Mouse (Mus musculus): ENCODE measurements at regions not wholly inside any gene's neighbourhood (a gene's known extent, or its start where the extent isn't known, plus 50 kb on each side); places are given as distances from the start of the nearest gene placed in this dataset.
"Not testable (repeated sequence)": the region's sequence is repeated elsewhere in the genome, so short reads cannot be mapped to it uniquely, and the experiment has no call there.

DNA sequence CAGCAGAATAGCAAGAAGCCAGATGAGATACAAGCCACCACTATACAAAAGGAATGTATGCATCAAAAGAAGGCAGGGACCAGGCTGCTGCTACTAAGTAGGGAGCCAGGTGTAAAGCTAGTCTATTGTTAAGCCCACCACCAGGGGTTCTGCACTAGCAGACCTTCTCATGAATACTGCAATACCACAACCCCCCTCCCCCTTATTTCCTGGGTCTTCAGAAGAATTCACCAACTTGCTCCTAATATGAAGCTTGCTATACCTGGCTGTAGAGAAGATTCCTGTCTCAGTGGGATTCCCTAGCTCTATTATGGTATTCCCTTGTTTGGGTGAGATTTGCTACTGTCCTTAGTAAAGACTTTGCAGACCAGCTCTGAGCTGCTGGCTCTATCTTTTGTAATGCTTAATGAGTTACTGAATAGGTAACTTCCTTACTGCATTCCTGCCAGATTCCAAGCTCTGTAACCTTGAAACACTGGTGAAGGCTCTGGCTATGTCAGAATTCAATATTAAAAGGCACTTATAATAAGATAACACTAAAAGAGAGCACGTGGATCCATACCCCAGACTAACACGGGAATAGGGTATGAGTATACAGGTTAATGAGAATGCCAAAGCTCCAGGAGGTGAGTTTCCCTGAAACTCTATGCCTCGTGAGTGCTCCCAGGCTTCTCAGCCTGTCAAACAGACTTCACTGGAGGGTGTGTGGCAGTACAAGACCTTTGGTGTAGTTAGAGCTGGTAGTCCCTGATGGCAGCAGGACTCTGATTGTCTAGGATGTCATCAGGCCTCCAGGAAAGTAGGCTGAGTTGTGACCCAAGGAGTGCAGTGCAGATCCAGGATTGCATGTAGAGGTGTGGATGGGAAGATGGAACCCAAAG, 455.5 kb downstream of the Plxdc2 start:
- peak; percentile 2 to 5 for DNase-seq

DNA sequence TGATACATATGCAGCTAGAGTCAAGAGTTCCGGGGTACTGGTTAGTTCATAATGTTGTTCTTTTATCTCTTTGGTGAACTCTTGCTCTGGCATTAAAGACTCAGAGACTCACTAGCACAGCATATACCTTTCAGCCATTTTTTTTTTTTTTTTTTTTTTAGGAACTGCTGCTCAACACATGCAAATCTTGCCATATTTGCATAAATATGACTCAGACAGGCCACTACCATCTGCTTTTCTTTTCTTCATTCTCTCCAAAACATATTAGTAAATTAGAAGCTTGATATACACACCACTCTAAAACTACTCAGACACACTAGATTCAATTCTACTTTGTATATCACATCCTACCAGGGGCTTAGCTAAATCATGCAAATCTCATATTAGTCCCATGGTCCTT, 464.3 kb downstream of the Plxdc2 start:
- no peak for DNase-seq

DNA sequence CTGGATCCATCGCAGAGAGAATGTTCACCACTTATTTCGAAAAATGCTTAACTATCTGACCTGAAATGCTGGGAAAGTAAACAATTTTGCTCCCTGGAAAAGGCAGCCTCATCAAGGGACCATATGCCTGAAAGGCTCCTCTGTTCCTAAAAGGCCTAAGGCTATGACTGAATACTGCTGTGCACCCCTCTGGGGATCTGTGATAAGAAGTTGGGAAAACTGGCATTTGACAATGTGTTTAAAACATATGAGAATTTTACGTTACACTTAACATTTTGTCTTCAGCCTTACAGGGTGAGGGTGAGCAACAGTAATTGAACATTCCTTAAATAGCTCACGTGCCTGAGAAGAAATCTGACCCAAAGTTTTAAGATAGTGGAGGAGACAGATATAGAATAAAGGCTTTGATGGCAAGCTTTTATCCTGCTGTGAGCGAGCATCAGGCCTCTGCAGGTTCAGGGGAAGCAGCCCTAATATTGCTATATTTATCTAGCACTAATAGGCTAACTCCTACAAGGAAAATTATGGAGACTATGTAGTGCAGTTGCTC, 468.7 kb downstream of the Plxdc2 start:
- no peak for DNase-seq

DNA sequence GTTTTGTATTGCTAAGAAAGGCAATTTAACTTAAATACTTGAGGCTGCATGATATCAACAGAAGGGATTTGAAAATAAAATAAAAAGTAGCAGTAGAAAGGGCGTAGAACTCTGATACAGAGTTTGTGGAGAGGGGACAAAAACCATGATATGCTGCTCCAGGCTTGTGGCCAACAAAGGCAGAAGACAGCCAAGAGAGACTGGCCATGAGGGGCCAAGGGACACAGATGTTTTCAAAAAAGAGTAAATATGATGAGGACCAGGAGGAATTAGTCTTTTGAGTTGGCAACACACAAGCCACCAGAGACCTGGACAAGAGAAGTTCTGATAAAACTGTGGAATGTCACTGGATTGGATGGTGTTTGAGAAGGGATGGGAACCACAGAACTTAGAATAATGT, 471.2 kb downstream of the Plxdc2 start:
- no peak for DNase-seq

DNA sequence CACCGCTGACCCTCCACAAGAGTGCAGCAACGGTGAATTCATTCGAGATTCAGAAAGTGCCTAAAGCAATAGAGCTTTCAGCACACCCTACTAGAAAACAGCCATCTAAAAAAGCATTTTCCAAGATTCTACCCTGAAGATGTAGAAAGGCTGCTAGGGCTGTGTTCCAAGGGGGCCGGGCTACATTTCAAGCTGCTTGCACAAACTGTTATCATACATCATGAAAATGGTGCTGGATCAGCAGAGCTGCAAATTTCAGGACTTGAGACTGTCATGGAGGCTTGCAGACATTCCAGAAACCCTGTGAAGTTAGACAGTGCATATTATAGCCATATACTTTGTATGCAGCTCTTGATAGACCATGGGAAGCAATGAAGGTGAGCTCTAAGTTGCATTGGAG, 479.9 kb downstream of the Plxdc2 start:
- DNase-seq, result no peak

DNA sequence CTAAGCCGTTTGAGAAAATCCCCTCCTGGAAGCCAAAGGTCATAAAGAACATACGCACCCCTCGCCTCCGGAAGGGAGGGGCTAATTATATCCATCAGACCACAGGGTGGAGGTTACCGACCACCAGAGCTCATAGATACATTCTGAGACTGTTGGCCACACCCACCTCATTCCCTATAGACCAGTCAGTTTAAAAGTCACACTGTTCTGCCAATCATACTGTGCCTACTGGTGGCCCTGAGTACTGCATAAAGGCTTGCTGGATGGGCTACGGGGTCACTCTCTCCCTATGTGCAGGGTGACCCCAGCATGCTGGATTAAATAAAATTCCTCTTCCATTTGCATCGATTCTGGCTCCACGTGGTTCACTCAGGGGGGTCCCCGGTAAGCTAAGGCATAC, 482.6 kb downstream of the Plxdc2 start:
- DNase-seq, result no peak

DNA sequence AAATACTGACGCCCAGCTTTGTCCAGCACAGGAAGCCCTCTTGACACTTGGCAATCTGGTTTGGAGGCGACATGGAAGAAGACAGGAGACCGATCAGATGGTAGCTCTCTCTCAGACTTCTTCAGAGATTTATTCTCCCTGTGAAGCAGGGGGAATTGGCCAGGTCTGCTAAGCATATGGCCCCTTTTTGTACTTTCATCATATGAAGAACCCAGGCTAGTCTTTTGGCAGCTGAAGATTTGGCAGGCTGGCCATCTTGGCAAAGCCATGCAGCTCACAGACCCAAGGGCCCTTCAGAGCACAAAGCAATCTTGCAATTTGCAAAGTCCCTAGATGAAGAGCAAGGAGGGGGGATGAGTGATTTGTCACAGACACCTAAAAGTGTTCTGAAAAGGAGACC, 493.8 kb downstream of the Plxdc2 start:
- no peak for DNase-seq

DNA sequence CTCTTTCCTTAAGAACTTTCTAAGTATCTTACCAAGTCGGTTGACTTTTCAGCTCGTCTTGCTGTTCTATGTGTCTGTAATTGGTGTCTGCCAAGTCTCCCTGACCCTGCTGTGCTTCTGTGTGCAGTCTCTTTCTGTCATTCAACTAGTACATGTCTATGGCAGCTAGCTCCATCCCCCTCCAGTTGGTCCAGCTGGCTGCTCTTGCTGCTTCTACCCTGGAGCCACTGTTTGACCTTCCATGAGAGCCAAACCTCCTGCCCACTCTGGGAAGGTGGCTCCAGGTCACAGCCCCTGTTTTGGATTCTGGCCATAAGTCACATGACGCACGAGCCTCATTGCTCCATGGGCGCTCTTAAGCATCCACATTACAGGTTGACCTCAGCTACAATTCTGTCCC, 504.0 kb downstream of the Plxdc2 start:
- DNase-seq, result peak; percentile 9 to 41

DNA sequence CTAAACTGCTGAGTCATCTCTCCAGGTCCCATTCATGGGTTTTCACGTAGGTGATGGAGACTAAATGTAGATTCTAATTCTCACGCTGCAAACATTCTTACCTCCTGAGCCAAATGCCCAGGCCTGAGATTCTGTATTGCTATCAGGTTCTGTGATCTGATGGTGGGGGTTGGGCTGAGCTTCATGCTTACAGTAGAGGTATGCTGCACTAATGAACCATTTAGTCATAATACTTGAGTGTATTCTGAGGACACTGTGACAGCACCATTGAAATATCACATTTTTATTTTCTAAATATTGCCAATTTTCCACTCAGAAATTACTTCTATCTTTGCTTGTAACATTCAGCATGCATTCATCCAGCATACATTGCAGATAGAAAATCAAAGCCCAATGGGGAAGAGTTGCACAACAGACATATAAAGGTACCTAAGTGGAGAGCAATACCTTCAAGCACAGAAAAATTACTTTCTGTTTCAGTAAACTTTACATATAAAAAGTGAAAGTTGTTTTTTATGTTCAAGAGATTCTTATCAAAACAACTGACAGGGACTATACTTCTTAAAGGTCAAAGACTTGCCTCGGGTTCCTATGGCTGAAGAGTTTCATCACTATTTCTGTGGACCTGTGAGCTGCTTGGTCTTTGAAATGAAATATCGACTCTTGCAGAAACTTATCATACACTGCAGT, 510.2 kb downstream of the Plxdc2 start:
- DNase-seq, result no peak

DNA sequence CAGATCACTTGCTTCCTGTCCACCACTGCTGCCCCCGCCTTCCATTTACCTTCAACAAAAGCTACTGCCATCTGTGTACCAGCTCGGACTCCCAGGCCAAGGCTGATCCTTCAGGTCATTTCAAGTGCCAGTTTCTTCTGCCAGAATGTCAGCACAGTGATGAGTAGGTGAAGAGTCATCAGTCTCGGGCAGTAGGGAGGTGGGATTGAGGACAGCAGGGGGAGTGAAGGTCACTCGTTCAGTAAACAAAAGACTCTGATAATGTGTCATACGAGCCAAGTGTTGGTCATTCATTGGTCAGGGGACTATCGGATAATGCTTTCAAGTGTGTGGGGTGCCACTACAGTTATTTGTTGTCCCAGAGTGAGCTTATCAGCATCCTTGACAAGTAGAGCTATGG, 536.3 kb downstream of the Plxdc2 start:
- not testable (repeated sequence) for DNase-seq

DNA sequence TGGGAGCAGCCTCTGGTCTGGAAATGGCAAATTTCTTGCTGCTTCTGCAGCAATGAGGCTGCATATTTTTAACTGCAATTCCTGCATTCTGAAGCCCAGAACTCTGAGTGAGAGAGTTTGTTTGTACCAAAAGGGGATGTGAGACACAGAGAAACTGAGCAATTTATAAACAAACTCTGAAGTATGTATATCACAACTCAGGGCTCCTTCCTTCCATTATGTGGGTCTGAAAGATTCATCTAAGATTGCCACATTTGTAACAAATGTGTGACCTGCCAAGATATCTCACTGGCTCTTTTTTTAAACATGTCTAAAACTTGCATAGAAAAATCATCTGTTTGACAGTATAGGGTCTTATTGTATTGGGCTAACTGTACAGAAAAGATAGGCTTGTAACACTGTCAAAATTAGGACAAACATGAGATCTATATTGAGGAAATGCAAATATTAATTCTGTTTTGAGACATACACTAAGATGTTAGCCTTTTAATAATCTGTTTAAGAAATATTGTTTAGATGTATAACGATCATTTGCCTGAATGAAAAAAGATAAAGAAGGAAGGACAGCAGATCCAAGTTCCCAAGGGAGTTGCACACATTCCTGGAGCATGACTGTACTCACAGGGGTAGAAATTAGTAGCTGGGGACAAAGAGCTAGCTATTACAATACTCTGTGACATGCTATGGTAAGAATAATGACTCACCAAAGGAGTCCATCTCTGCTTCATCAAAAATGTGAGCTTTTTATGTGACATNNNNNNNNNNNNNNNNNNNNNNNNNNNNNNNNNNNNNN, 553.3 kb downstream of the Plxdc2 start:
- no peak for DNase-seq

DNA sequence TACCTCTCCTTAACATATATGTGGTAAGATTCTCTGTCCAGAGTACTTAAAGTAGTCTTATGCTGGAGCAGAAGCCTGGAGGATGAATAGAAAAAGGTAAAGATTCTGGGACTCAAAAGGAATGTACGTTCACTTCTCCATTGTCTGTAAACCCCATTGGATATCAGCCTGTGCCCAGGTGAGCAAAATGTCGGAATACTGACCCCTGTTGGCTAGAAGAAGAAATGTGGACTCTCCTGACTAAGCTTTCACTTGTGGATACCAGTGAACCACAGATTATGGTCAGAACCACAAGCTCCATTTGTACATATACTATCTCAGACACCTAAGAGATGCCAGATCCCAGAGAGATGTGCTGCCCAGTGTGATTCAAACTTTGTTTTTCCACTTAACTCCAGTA, 558.5 kb downstream of the Plxdc2 start:
- DNase-seq, result peak in 1 of 2 experiments; percentile 19

DNA sequence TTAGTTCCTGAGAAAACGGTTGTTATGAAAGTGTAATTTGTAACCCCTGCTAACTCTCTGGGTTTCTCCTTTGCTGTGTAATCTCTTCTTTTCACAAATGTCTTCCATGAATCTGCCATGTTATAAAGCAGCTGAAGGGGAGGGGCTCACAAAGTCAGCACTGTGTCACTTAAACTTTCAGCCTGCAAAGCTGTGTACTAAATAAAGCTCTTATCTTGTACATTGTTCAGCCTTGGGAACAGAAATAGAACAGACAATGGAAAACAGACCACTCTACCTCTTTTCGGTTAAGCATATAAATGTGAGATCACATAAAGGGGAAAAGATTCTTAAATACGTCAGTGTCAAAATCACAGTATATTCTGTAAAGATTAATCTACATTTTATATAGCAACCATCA, 573.9 kb downstream of the Plxdc2 start:
- DNase-seq, result no peak

DNA sequence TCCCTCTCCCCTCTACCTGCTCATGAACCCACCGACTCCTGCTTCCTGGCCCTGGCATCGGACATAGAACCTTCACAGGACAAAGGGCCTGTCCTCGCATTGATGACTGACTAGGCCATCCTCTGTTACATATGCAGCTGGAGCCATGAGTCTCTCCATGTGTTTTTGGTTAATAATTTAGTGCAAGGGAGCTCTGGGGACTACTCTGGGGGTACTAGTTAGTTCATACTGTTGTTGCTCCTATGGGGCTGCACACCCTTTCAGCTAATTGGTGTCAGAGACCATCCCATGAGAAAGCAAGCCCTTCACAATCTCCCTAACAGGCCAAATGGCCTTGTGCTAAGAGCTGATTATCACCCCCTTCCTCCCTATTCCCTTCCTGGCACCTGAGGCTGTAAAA, 603.3 kb downstream of the Plxdc2 start:
- DNase-seq, result no peak

DNA sequence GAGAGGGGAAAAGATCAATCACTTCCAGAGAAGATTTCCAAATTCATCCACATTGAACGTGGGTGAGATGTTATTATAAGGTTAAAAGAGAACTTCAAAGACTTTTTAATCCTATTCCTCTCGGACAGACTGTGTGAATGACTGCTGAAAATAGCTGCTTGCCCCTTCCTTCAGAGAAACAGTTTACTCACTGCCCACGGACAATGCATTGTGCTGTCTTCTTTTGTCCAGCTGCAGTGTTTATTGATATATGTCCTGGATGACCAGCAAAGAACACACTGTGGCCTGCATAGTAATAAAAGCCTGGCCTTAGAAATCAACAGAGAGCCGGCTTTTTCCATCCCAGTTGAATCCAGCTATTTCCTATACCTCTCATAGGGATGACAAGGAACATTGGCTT, 621.3 kb downstream of the Plxdc2 start:
- no peak for DNase-seq

DNA sequence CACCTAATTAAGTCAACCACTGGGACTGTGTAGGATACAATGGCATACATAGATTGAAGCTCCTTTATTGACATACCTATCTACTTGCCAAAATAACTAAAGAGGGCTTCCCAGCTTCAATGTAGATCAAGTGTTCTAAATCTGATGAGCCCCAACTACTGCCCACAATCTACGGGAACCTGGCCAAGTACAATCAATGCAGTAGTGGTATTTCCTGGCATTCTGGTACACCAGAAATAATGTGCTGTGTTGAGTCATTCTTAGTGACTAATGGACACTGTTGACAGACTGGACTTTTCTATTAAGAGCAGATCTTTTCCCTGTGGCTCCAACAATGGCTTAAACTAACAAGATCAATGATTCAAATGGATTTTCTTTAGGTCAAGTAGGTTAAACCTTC, 626.7 kb downstream of the Plxdc2 start:
- no peak for DNase-seq

DNA sequence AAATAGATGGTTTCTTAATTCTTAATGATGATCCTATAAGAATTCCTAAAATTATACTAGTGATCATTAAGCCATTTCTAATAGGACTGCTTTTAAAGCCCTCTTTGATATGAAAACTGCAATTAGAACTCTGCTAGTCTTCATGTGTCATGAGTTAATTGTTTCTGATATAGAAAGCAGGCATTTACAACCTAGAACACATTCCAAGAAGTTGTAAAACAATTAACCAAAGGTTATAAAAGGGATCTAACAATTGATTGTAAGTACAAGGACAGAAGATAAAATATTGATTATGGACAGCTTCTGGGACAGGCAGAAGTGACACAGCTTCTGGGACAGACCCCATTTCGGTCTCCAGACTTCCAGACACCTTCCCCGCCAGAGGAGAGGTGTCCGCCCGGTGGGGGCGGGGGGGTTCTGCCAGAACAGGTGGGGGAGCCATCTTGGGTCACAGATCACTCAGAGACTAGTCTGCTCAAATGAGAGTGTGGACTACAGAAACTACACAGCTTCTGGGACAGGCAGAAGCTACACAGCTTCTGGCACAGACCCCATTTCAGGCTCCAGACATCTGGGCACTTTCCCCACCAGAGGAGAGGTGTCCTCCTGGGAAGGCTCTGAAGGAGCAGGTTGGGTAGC, 627.6 kb downstream of the Plxdc2 start:
- DNase-seq, result no peak
